Mouse (Mus musculus) testis, adult 2 months (tissue): ENCODE data around the gene Nog.

Source experiments
- CTCF ChIP-seq: fragments of 200-500 bp; IDR thresholded peaks from 2 replicates; pipeline ENCODE4 v1.5.1; 2012; ENCODE audit warnings: low read depth, mild to moderate bottlenecking, inconsistent platforms, low read length, moderate library complexity; ENCODE audit not compliant: control insufficient read depth, insufficient read depth, insufficient replicate concordance
- POLR2A ChIP-seq: fragments of 200-500 bp; IDR thresholded peaks from 2 replicates; pipeline ENCODE4 v1.6.1; 2012; ENCODE audit warnings: low read depth, mild to moderate bottlenecking, inconsistent platforms, low read length, moderate library complexity; ENCODE audit not compliant: control insufficient read depth

DNA sequence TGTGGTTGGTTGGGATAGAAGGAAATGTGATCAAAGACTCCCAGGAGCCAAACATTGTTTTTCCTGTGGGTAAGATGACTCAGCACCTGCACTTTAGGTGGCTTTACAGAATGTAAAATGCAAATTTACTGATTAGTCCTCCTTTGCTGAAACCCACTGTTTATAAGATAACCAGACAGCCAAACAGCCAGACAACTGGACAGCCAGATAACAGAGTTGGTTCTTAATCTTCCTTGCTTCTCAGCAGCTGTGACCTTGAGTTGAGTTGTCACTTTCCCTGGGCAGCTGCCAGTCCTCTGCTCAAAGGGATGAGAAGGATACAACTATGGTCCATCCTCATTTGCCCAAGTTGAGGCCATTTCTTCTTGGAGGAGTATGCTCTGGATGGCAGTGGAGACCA, 35.8 kb upstream of the Nog start:
- TF ChIP-seq CTCF: no peak
- no peak for TF ChIP-seq POLR2A
